Mouse (Mus musculus): ENCODE data around the gene Ets1.

The Ets1 gene

DNA sequence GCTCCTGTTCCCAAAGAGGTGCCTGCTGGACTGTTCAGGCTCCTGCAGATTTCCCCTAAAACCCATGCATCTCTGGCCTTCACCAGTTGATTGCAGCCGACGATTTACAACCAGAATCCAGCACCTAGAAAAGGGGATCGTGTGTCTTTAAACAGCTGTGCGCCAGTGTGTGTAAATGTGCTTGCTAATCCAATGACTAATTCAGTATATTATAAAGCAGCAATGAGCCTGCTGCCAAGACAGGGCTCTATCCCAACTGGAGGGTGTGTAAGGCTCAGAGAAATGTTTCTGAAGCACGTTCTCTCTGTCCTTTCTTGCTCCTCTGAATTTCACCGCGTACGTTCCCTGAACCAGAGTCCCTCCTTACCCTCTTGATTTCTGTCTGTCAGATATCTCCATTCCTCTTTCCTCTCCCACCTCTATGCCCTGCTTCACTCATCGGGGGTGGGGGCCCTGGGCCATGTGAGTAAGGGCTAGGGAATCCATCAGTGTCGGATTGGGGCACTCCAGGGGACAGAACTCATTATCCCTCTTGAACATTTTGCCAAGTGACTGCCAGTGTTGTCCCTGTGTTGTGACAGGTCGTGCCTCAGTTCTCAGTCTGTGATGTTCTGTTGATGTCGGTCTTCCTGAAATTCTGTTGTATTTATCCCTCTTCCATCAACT lies 75.1 kb downstream of the Ets1 start:
- no peak for DNase-seq (ENCODE audit: low read depth in 2 of 2, low spot score in 2 of 2)

- DNase-seq (ENCODE audit: low read depth in 2 of 2, low spot score in 2 of 2), result no peak
Observed at GRCm38 (mm10) chr9:32711768-32712167, 75.7 kb downstream of the Ets1 start.

DNA sequence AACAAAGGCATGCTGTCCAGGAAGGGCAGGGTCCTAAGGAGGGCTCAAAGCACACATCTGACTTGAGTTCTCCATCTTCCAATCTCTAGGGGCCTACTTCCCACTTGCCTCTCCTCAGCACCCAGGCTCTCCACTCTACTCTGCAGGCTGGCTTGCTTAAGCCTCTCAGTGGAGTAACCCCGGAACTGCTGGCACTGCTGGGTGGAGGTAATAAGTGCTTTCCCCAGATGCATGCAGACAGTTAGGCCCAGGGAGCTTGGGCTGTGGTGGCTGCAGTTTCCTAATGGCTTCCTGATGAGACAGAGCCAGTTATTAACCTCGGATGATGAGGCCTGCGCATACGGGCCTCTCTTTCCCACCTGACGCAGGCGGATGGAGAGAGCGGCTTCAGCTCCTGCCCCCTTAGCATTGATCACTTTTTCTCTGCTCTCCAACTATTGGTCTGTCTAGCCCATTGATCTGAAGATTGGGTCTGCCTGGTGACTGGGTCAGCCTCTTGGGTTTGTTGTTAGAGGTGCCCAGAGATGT lies 76.4 kb downstream of the Ets1 start:
- no peak for DNase-seq (ENCODE audit: low read depth in 2 of 2, low spot score in 2 of 2)

GRCm38 (mm10) chr9:32713106-32713505 lies 77.1 kb downstream of the Ets1 start:
- no peak for DNase-seq (ENCODE audit: low read depth in 2 of 2, low spot score in 2 of 2)

DNA sequence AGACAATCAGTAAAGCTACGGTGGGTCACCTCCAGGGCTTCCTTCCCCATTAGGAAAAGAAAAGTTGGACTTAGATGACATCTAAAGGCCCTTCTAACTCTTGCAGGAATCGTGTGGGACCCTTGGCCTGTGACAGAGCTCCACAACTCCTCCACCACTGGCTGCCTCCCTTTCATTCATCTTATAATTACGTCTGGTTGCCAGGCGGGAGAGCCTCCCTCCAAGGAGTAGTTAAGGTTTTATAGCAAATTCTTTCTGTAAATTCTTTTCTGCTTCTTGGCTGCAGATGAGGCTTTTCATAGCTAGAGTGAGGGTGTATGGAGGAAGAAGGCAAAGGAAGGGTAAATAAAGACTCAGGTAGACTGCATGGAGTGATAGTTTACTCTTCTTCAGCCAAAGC lies 77.8 kb downstream of the Ets1 start:
- DNase-seq (ENCODE audit: low read depth in 2 of 2, low spot score in 2 of 2), result no peak

DNA sequence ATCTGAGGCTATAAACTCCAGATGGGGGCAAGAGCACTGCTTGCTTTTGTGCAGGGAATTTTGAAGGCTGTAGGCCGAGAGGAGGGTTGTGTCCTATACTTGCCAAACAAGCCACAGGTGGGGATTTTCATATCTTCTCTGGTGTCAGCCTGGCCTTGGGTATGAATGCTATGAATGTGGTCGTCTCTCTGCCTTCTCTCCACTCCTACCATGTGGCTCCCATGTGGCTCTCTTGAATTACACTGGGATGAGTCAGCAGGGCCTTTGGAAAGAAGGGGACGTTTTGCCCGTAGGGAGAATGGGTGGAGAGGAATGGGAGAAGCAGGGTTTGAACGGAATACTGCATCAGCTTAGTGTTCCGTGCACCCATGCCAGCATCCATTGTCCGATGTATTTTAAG lies 78.5 kb downstream of the Ets1 start:
- DNase-seq (ENCODE audit: low read depth in 2 of 2, low spot score in 2 of 2), result no peak

- no peak for DNase-seq (ENCODE audit: low read depth in 2 of 2, low spot score in 2 of 2)
Observed at GRCm38 (mm10) chr9:32715806-32716466, 79.9 kb downstream of the Ets1 start.

- no peak for DNase-seq (ENCODE audit: low read depth in 2 of 2, low spot score in 2 of 2)
Observed at GRCm38 (mm10) chr9:32717268-32717920, 81.4 kb downstream of the Ets1 start.

DNA sequence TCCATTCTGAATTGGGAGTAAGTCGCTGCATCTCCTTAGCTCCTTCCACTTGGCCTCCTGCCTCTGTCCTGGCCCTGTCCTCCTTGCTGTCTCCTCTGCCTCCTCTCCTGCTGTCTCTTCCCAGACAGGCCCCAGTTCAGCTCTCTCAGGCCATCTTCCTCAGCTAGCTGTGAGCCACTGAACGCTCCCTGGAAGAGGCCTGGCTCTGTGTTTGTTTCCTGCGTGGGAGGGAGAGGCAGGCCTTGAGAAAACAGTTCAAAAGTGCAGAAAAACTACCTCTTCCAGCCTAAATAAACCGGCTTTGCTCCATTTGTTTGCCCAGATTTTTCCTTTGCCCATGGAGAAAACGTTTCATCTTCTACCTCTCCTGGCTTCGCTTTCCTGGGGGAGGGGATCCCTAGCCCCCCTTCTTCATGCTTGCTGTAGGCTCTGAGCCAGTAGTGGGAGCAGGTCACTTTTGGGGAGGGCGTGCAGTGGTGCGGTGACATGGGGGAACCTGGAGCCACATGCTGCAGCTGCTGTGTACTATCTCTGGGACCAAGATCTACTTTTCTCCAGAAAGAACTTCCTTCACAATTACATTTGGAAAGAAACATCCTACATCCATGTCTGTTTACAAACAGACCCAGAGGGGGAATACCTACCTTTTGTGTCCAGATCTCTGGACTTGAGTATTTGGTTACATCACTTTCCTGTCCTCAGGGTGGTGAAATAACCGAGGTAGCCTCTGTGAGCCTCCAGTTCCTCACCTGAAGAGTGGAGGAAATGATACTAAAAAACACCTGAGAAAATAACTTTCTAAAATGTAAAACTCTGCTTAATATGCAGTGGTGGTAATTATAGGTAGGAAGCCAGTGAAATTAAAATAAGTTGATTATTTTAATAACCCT lies 82.2 kb downstream of the Ets1 start:
- DNase-seq (ENCODE audit: low read depth in 2 of 2, low spot score in 2 of 2), result no peak

- DNase-seq (ENCODE audit: low read depth in 2 of 2, low spot score in 2 of 2), result no peak
Observed at GRCm38 (mm10) chr9:32718868-32719267, 82.8 kb downstream of the Ets1 start.

- DNase-seq (ENCODE audit: low read depth in 2 of 2, low spot score in 2 of 2), result no peak
Observed at GRCm38 (mm10) chr9:32719941-32720263, 83.9 kb downstream of the Ets1 start.

DNA sequence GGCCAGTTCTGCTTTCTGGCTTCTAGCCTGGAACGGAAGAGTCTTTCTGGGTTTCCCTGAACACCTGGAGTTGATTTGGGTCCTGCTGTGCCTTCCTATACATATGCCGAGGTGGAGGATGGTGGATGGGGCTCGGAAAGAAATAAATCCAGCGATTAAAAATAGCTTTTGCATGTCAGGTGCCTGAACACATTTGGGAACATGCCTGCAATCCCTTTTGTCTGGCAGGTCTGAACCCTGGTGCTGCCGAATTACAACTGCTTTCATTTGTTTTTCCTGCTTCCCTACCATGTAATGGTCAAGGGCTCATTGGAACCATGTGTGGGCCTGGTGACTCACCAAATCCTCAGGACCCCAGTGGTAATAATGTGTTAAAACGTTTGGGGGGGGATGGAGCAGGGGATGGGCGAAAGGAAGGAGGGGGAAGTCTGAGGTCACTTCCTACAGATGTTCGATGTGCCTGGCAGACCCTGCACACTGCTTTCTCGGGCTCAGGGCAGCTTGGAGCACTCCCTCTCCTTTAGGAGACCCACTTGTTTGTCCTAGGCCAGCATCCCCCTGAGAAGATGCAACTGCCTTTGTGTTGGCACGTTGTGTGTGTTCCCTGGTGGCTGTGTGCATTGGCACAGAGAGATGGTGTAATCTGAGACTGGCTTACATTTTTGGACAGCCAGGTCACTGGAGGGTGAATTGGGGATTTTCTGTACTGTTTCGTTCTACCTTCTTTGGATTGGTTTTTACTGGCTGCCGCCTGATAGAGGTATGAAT lies 84.4 kb downstream of the Ets1 start:
- DNase-seq (ENCODE audit: low read depth in 2 of 2, low spot score in 2 of 2), result no peak

DNA sequence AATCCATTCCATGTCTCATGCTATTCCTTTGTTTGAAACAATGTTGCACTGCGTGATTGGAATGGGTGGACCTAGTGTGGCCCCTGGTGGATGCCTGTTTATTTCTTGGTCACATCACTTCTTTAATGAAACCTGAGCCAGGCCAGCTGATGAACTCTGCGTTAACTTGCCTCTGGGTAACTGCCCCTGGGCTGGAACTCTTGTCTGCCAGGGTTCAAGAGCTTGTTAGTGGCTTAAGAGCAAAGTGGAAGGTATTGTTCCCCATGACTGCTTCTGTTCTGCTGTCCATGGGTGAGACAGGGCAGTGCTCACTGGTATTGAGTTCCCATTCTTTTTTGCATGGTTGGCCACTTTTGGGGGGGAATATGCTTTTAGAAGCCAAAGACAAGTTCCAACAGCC lies 85.1 kb downstream of the Ets1 start:
- DNase-seq (ENCODE audit: low read depth in 2 of 2, low spot score in 2 of 2), result no peak

DNA sequence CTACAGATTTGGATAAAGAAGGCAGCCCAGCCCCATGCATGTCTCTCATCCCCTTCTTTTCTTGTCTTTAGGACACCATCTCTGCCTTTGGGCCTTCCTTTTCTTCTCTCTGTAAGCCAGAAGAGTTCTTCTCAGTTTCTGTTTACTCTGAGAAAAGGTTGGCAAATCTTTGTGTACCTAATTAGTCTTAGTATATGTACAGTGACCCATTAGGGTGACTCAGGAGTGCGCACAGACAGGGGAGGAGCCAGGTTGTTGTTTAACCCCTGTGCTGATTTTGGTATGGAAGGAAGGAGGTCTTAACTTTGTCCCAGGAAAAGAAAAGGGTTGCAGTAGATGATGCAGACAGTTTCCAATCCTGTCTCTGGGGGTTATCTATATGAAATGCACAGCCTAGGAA lies 86.2 kb downstream of the Ets1 start:
- DNase-seq (ENCODE audit: low read depth in 2 of 2, low spot score in 2 of 2), result no peak

DNA sequence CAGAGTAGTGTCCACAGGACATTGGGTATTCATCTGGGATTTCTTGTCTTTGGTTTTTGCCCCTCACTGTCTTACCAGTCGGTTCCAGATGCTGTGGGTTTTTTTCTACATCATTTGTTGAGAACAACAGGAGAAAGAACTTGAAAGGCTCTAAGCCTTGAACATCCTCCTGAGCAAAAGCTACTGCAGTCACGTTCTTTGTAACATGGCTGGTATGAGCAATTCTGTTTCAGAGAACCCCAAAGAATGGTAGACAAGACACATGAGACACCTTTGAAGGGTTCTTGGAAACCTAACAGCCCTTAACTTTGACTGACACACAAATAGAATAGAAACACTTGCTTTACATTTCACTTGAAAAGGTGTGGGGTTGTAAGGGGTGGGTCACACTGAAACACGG lies 86.9 kb downstream of the Ets1 start:
- no peak for DNase-seq (ENCODE audit: low read depth in 2 of 2, low spot score in 2 of 2)

GRCm38 (mm10) chr9:32724131-32724825 lies 88.3 kb downstream of the Ets1 start:
- DNase-seq (ENCODE audit: low read depth in 2 of 2, low spot score in 2 of 2), result no peak

DNA sequence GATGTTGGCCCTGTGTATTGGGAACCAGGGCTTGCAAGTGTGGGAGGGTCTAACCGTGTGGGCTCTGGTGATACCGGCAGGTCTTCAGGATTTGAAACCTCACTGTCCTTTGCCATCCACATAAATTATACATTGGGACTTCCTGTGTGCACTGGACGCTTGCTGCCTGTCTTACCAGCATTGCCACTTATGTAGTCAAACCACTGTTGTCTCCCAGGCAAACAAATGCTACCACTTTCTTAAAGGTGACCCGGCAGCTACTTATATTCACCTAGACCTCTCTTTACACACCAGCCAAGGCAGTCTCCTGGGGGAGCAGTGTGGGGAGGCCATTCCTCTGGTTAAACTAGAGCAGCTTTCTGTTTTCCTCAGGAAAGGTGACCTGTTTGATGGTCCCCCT lies 89.9 kb downstream of the Ets1 start:
- no peak for DNase-seq (ENCODE audit: low read depth in 2 of 2, low spot score in 2 of 2)

DNA sequence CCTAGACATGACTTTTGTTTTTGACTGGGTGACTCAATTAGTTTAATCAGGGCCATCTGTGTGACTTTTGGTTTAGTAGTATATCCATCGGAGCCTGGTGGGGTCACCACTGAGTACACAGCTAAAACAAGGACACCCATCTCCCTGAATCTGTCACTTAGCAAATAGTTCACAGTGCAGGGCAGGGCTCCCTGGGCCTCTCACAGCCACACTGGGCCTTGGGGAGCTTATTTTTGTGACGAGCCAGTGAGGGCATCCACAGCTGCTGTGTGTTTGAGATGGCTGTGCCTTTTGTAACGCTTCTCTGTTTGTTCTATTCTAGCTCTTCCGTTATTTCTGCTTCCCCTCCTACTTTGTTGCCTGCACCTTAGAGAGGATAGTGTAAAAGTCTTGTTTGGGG lies 90.6 kb downstream of the Ets1 start:
- DNase-seq (ENCODE audit: low read depth in 2 of 2, low spot score in 2 of 2), result no peak

DNA sequence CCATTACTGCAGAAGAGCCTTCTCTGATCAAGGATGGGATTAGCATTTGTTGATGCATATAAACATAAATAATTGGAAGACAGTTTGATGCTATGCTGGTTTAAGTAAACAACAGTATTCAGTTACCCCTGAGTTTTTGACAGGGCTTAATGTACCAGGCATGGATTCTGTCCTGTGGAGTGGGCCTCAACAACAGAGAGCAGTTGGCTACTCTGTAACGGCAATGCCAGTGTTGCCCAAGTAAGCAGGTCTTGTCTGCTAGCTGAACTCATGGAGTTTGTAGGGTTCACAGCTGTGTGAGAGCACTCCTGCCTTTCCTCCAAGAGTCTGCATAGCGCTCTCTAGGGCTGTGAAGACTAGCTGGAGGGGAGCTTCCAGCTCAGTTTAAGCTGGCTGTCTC lies 91.0 kb downstream of the Ets1 start:
- DNase-seq (ENCODE audit: low read depth in 2 of 2, low spot score in 2 of 2), result no peak

DNA sequence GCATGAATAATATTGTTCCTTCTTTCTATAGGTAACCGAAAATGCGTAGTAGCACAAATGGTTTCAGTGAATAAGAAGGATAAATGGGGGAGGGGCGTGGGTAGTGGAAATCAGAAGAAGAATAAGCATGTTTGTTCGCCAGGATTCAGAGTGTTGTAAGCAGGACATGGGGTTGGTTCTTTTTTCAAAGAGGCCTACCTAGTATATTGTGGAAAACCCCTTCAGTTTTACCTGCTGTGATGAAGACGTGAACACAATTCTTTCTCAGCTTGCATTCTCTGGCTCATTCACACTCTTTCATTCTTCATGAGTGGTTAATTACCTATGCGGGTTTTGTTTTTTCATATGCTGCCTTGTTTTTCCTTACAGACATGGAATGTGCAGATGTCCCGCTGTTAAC lies 92.3 kb downstream of the Ets1 start:
- no peak for DNase-seq (ENCODE audit: low read depth in 2 of 2, low spot score in 2 of 2)
